Mouse (Mus musculus): ENCODE measurements around the gene Mta1.

The Mta1 gene

DNA sequence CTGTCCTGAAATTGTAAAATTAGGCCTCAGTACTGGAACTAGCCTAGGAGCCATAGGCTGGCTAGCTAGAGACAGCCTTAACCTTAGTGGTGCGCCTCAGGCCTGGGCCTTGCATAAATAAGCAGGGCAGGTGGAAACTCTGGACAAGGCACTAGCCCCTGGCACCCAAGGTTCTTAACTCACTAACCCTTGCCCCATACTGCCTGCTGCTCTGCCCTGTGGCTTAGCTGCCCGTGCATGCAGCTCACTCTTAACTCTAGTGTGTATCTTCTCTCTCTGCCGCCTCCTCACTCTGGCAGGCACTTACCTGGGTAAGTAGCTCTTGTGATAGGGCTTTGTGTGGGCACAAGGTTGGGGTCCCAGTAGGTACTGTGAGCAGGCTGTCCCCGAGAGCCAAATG is 36.4 kb downstream of the Mta1 start:
- DNase-seq (ENCODE audit: low spot score): no peak

DNA sequence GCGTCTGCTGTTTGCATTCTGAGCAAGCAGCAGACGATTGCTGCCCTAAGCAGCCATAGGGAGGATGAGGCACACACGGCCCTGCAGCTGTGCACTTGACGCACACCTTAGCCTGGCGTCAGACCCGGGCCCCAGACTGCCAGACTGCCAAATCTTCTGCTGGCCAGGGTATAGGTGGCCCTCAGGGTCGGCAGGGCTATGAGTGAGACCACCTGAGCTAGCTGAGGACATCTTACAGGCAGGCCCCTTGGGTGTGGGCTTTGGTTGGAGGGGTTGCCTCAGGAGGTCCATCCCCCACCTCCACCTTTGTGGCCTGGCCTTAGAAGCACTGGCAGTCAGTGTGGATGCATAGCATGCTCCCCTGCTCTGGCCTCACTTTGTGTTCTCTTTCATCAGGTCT is 37.3 kb downstream of the Mta1 start:
- DNase-seq (ENCODE audit: low spot score): no peak

DNA sequence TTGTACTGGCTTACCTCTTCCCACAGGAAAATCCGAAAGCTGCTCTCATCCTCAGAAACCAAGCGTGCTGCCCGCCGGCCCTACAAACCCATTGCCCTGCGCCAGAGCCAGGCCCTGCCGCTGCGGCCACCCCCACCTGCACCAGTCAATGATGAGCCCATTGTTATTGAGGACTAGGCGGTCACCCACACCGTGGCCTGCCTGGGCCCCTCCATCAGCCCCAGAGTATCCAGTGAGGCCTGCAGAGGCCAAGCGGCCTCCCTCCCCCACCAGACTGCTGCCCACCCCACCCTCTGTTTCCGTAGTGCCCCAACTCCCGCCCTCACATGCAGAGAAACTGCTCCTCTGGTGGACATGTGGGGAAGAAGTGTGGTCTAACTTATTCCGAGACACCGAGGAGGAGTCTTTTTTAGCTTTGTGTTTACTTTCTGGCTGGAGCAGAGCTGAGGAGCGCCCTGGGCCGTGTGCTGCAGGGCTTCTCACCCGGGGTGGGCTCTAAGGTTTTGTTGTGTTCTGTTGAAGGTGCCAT is 38.5 kb downstream of the Mta1 start:
- no peak for DNase-seq (ENCODE audit: low spot score)

DNA sequence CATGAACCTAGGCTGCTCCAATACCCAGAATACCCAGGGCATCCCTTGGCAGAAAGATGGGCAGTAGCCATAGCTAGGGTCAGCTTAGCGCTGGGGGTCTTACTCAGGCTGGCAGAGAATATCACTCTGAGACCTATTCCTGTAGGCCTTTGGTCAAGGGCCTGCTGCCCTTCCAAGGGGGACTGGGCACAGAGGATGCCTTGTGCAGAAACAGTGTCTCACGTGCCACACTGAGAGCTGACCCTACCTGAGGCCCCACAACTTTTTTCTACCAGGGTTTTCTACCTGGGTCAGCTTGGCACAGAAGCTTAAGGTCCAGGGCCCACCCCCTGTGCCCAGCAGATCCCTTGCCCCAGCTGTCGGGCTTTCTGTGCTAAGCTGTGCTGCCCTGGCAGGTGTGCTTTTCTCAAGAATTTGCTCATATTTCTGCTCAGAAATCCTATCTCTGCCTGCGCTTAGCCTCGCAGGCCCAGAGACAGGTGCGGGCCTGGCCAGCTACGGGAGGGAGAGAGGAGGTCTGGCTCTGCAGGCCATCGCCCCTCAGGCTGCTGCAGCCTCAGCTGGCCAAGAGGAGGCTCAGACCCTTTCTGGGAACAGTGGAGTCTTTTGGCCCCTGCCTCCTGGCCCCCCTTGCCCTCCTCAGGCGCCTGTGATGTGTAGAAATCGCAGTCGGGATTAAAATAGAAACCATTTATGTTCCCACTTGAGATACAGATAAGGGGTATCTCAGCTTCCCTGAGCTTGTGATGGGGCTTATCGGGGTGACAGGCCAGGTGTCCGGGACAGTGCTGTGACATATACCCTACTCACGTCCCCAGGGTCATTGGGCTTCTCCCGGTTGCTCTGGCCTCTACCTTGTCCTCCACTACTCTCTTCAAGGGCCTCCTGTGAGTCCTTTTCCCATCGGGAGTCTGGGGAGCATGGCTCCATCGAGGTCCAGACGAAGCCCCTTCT is 39.5 kb downstream of the Mta1 start:
- DNase-seq (ENCODE audit: low spot score): no peak

DNA sequence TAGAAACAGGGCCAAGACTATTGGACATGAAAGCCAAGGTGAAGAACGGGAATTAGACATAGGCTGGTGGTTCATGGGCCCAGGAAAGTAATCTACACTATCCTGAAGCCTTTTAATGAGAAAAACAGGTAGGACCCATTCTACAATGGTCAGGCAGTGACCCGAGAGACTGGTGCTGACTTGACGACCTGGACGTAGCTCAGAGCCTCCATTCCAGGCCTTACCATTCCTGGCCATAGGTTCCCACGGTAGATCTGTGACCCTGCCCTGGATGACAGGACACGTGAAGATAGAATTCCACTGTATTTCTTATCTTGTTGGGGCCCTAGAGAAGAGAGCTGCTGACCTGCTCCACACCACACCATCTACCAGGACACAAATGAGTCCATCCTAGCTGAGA is 40.2 kb downstream of the Mta1 start:
- no peak for DNase-seq (ENCODE audit: low spot score)

DNA sequence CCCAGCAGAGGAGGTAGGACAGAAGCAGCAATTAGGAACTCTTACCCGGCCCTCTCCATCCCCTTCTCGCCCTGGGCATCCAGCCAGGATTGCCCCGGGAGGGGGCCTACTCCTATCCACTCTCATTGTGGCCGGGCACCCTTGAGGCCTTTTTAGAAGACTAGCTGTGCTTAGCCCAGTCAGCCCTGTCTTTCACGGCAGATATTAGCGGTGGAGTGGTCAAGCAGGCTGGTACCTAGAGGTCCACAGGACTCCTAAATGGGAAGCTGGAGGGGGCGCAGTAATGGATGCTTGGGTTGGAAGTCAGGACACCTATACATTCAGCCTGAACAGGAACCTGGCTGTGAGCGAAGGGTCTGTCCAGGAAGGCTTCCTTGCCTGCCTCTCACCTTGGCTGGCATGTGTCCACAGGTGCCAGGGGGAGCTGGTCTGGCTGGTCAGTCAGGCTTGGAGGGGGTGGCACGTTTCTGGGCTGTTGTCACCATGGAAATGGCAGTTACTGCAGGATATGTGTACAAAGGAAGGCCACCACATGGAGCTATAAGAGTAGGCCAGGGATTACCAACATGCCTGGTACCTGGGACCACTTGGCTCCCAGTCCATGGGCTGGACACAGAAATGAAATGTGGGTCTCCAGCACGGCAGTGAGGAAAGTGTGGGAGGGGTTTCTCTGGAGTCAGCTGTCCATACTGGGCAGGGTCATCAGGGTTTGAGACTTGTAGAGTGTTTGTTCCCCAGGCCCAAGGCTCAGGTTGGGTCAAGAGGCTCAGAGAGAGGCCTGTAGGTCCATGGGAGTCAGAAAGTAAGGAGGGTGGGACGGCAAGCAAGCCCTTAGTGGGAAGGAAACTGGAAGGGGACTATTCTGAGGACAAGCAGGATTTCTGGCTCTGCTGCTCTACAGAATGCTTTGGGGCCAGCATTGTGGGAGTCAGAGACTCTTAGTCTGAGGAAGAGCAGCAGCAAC is 41.1 kb downstream of the Mta1 start:
- no peak for DNase-seq (ENCODE audit: low spot score)

DNA sequence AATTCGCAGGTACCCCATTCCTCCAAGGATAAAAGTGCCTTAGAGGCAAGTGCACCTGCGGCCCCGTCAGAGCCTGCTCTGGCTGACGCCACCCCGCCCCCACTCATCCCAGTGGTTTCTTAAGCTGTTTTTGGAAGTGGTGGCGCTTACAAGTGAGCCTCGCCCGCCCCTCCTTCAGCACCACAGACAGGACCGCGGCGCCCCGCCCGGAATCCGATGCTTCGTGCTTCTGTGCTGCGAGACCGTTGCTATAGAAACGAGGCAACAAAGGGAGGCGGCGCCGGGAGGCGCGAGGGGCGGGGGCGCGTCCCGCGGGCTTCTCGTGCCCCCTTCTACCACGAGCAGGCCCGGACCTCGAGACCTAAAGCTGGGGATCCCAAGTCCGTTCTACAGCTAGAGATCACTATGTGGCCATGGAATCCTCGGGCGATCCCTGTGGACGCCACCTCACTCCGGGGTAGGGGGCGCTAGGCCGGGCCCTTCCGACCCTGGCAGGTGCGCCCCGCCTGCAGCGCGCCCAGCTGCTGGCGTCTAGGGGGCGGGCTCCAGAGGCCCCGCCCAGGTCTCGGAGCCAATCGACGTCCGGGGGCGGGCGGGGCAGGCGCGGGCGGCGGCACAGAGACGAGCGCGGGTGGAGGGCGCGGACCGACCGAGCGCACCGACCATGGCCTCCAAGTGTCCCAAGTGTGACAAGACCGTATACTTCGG is 42.0 kb downstream of the Mta1 start, which contains the start of gene Crip2:
Gene Crip2, plus strand, starts transcription at position 329 of the 708 bp plus-strand sequence.
- DNase-seq (ENCODE audit: low spot score): peak; percentile 69

DNA sequence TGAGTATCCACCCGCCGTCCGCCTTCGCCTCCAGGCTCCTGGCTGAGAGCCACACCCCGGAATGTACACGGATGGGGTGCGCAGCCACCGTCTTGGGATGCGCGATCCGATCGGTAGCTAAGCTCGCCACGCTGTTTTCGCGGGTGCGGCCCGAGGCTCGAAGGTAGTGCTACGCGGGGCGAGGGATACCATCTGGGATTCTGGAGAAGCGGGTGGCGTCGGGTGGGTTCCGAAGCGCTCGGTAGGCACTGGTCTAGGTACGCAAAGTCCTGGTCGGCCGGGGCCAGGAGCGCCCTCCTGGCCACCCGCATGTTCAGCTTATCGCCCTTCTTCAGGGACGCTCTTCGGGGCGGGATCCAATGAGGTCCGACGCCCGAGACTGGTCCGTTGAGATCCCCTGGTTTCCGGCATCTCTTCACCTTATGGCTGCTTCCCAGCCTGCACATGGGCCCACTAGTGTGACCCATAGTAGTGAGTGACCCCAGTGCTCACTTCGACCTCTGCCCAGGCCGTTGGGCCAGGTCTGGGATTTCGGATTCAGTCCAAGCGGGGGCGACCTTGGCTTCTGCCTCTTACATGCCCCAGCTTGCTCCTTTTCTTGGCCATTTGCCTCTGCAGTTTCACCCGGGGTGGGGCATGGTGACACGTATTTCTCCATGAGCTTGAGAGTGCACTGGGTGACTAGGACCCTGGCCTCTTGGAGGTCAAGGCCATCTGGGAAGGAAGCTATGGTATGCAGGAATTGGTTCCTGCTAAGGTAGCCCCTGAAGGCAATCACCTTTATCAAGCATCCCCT is 42.7 kb downstream of the Mta1 start:
- no peak for DNase-seq (ENCODE audit: low spot score)

GRCm38 (mm10) chr12:113141531-113141973 is 43.5 kb downstream of the Mta1 start:
- no peak for DNase-seq (ENCODE audit: low spot score)

- DNase-seq (ENCODE audit: low spot score): no peak
Observed at GRCm38 (mm10) chr12:113142021-113142975, 44.2 kb downstream of the Mta1 start.

DNA sequence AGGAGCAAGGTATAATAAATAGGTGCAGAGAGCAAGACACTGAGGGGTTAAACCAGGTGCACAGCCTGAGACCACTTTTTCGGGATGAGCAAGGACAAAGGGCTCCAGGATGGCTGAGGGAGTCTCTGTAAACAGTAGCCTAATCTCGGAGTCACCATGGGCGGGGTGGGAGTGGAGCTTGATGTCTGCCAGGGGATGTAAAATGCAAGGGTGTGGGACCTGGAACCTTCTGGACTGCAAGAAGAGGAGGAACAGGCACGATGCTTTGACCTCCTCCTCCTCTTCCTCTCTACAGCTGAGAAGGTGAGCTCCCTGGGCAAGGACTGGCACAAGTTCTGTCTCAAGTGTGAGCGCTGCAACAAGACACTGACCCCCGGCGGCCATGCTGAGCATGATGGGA is 45.1 kb downstream of the Mta1 start:
- no peak for DNase-seq (ENCODE audit: low spot score)

DNA sequence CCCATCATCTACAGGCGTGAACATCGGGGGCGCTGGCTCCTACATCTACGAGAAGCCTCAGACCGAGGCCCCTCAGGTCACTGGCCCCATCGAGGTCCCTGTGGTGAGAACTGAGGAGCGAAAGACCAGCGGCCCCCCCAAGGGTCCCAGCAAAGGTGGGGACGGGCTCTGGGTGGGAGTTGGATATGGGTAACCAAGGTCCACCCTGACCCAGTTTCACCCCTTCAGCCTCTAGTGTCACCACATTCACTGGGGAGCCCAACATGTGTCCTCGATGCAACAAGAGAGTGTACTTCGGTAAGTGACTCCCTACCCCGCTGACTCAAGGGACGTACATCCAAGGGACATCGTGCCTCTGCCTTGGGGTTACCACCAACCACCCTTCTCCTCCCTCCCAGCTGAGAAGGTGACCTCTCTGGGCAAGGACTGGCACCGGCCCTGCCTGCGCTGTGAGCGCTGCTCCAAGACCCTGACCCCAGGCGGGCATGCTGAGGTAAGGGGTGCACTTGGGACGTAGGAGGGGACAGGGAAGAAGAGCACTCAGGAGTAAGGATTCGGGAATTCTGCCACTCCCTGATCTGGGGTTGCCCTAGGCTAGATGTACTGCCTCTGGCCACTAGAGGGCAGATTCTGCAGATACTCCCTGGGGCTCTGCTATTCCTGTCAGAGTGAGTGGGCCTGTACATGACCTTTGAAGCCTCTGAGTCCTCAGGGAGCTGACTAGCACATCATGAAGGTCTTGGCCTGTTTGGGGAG is 46.1 kb downstream of the Mta1 start:
- no peak for DNase-seq (ENCODE audit: low spot score)

- DNase-seq (ENCODE audit: low spot score): no peak
Observed at GRCm38 (mm10) chr12:113144886-113145285, 46.8 kb downstream of the Mta1 start.

GRCm38 (mm10) chr12:113145591-113145990 is 47.5 kb downstream of the Mta1 start:
- DNase-seq (ENCODE audit: low spot score): no peak

DNA sequence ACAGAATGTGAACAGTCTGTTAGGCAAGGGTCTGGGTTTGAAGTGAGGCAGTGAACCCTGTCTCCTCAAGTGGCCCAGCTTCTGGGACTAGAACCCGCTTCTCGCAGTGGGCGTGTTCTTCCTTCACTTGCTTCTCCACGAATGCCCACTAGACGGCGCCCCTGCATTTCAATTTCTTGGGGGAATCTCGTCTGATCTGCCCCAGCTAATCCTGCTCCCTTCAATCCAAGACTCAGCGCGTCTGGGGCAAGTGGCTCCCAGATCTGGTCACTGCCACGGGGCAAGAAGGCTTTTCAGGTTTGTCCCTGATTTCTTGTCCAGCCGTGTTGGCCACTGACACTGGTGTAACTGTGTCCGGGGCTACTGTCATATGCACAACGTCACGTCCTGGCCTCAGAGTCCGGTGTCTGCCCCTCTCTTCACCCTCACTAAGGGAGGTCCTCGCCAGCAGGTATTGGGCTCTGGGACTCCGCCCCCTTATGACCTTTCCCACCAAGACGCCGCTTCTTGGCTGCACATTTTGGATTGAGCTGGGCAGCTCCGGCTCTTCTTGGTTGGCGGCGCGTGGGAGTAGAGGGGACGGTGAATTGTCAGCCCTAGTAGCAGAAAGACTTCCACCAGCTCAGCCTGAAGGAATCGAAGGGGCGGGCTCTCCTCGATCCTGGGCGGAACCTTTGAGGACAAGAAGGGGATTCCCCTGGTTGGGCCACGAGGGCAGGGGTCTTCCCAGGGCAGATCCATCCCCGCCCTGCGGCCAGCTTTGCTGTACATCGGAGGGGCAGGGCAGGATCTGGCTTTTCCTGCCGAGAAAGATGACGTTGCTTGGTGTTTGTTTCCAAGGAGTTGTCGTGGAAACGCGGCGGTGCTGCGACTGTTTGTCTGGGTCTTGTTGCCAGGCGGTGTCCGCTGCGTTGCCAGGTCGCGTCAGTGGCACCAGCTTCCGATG is 48.3 kb downstream of the Mta1 start, which contains the start of gene Crip1:
Gene Crip1, plus strand, starts transcription at position 205 of the 946 bp plus-strand sequence.
- no peak for DNase-seq (ENCODE audit: low spot score)

GRCm38 (mm10) chr12:113147481-113147880 is 49.4 kb downstream of the Mta1 start:
- no peak for DNase-seq (ENCODE audit: low spot score)

DNA sequence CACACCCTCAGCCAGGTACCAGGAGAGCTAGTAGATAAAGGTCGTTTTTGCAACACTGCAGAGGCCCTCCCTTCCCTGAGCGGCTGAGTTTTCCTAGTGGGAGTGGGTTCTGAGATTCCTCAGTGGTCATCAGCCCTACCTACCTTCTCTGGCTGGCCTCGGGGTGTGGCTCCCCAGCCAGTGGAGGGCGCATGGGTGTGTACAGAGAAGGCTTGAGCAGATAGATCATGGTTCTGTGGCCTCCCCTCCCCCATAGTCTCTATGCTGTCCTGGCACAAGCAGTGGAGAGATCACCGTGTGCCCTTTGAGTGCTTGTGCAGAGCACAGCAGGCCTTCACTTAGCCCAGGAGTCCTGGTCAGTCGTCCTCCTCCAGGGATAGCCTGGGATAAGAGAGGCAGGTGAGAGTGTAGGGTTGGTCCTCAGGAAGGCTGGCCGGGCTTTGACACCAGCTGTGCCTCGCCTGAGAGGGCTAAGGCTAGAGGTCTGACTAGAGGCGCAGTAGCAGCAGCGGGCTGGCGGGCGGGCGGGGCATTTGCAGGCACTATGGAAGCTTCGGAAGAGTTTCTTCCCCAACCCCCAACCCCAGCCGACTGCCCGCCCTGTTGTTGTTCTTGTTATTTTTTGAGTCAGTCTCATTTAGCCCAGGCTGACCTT is 50.4 kb downstream of the Mta1 start:
- DNase-seq (ENCODE audit: low spot score): no peak

All from layer of hippocampus, adult 9-10 months (tissue).